Mouse (Mus musculus): ENCODE measurements around the gene Cacna1g. TPM values are rescaled to one million over a fixed set of nuclear protein-coding genes. Genes with fewer than 3 reads are reported as not detected.

Gene Cacna1g
- total and polyA plus RNA-seq, 3 experiments: 1.7 to 3.7 (median 2.4) TPM

- dilution Hi-C loops (cut with MboI; ENCODE audit: extremely low pct_ligation_motif_present, extremely low pct_unique_long_range_greater_than_20kb, low sequenced_read_pairs) (no loop called here), in situ Hi-C loops (cut with MboI; ENCODE audit: low pct_ligation_motif_present, low pct_unique_long_range_greater_than_20kb, low sequenced_read_pairs) (no loop called here)
- TF ChIP-seq EP300 (IDR thresholded peaks at IDR 0.05; ENCODE audit: low read length) (no peak), E2F4 (IDR thresholded peaks at IDR 0.05; ENCODE audit: insufficient replicate concordance, low read depth, low read length) (no peak)
- peaks cover 4% of the 10 kb centered on the region for H3K27me3 ChIP-seq (replicated peaks)
- no peaks in the 10 kb centered on the region for H3K36me3 ChIP-seq (replicated peaks in 1 of 2; ENCODE audit: control insufficient read depth in 1 of 2, insufficient read depth in 1 of 2, low read length in 1 of 2)
- DNase-seq (ENCODE audit: extremely low read depth): no peak
- H3K4me1 ChIP-seq (ENCODE audit: control insufficient read depth in 1 of 2, insufficient read depth in 2 of 2): peaks cover 8 to 22% of the 10 kb centered on the region in 2 experiments; a peak in 3 of 4 replicates
- no peaks in the 10 kb centered on the region for H3K79me2 ChIP-seq (replicated peaks; ENCODE audit: control insufficient read depth, extremely low read depth, insufficient read depth, poor library complexity, severe bottlenecking)
- H3K27ac ChIP-seq (ENCODE audit: insufficient read depth, low read depth): no peak overlapping the region
- H3K9me3 ChIP-seq (replicated peaks; ENCODE audit: low read length): no peaks in the 10 kb centered on the region
- no peak overlapping the region for H3K4me3 ChIP-seq (replicated peaks in 1 of 3; ENCODE audit: low read depth in 2 of 3, low read length in 2 of 3, poor library complexity in 1 of 3)
- H3K9ac ChIP-seq (ENCODE audit: insufficient read depth, low read depth): no peak overlapping the region
- no peak overlapping the region for H3K4me2 ChIP-seq (ENCODE audit: insufficient read depth, low read depth, poor library complexity, severe bottlenecking)
Measured at GRCm38 (mm10) chr11:94440421-94440820, 33.6 kb downstream of the Cacna1g start.

DNA sequence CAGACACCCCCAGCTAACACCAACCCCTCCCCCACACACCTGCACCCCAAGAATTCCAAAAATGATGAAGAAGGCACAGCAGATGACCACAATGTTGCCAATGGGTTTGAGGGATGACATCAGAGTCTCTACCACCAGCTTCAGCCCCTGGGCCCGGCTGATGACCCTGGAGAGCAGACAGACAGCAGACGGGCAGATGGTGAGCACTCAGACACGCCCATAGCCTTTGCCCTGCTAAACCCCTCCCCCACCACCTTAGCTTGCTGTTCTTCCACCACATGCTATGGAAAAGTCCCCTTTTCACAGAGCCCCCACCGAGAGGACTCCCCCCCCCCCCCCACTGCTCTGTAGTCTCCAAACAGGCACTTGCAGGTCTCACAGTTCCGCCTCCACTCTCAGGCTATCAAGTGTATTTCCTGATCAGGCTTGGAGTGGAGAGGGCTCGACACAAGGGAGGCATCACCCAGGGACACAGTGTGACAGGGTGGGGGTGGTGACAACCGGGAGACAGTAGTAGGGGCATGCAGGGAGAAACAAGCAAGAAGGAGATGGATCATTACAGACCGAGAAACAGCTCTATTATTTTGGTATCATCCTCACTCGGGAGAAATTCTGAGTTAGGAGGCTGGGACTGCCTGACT is 44.9 kb downstream of the Cacna1g start:
- H3K4me1 ChIP-seq (ENCODE audit: control insufficient read depth in 1 of 2, insufficient read depth in 2 of 2): peaks cover 15 to 52% of the 10 kb centered on the region in 2 experiments
- no peak overlapping the region for H3K4me2 ChIP-seq (ENCODE audit: insufficient read depth, low read depth, poor library complexity, severe bottlenecking)
- TF ChIP-seq CHD2 (IDR thresholded peaks at IDR 0.05; ENCODE audit: low read length) (peak; percentile 29; the same call in 1 of the 2 replicates), ZC3H11A (IDR thresholded peaks at IDR 0.05; ENCODE audit: low read depth, low read length) (no peak), TCF12 (IDR thresholded peaks at IDR 0.05; ENCODE audit: low read depth, low read length) (0 out of 2 replicates have a peak, but pooled peaks have one; percentile 11)
- H3K27ac ChIP-seq (ENCODE audit: insufficient read depth, low read depth): no peak overlapping the region
- peaks cover 18% of the 10 kb centered on the region for H3K27me3 ChIP-seq (replicated peaks)
- no peaks in the 10 kb centered on the region for H3K9me3 ChIP-seq (replicated peaks; ENCODE audit: low read length)
- no peak overlapping the region for H3K9ac ChIP-seq (ENCODE audit: insufficient read depth, low read depth)
- no peaks in the 10 kb centered on the region for H3K79me2 ChIP-seq (replicated peaks; ENCODE audit: control insufficient read depth, extremely low read depth, insufficient read depth, poor library complexity, severe bottlenecking)
- no peak overlapping the region for H3K4me3 ChIP-seq (replicated peaks in 1 of 3; ENCODE audit: low read depth in 2 of 3, low read length in 2 of 3, poor library complexity in 1 of 3)
- in situ Hi-C loops (cut with MboI; ENCODE audit: low pct_ligation_motif_present, low pct_unique_long_range_greater_than_20kb, low sequenced_read_pairs): no loop called here
- dilution Hi-C loops (cut with MboI; ENCODE audit: extremely low pct_ligation_motif_present, extremely low pct_unique_long_range_greater_than_20kb, low sequenced_read_pairs): no loop called here
- H3K36me3 ChIP-seq (replicated peaks in 1 of 2; ENCODE audit: control insufficient read depth in 1 of 2, insufficient read depth in 1 of 2, low read length in 1 of 2): no peaks in the 10 kb centered on the region
- DNase-seq (ENCODE audit: extremely low read depth): no peak

- no peak for DNase-seq (ENCODE audit: extremely low read depth)
- Histone ChIP-seq H3K9ac (ENCODE audit: insufficient read depth, low read depth) (no peak overlapping the region), H3K4me1 (ENCODE audit: control insufficient read depth in 1 of 2, insufficient read depth in 2 of 2) (peaks cover 19 to 59% of the 10 kb centered on the region in 2 experiments), H3K4me2 (ENCODE audit: insufficient read depth, low read depth, poor library complexity, severe bottlenecking) (no peak overlapping the region), H3K9me3 (replicated peaks; ENCODE audit: low read length) (no peaks in the 10 kb centered on the region), H3K79me2 (replicated peaks; ENCODE audit: control insufficient read depth, extremely low read depth, insufficient read depth, poor library complexity, severe bottlenecking) (no peaks in the 10 kb centered on the region), H3K27me3 (replicated peaks) (peaks cover 13% of the 10 kb centered on the region), H3K4me3 (replicated peaks in 1 of 3; ENCODE audit: low read depth in 2 of 3, low read length in 2 of 3, poor library complexity in 1 of 3) (no peak overlapping the region), H3K27ac (ENCODE audit: insufficient read depth, low read depth) (no peak overlapping the region), H3K36me3 (replicated peaks in 1 of 2; ENCODE audit: control insufficient read depth in 1 of 2, insufficient read depth in 1 of 2, low read length in 1 of 2) (no peaks in the 10 kb centered on the region)
- dilution Hi-C loops (cut with MboI; ENCODE audit: extremely low pct_ligation_motif_present, extremely low pct_unique_long_range_greater_than_20kb, low sequenced_read_pairs) (no loop called here), in situ Hi-C loops (cut with MboI; ENCODE audit: low pct_ligation_motif_present, low pct_unique_long_range_greater_than_20kb, low sequenced_read_pairs) (no loop called here)
- TF ChIP-seq TBP (conservative IDR thresholded peaks at IDR 0.05; ENCODE audit: low read depth, low read length) (no peak), KAT2A (IDR thresholded peaks at IDR 0.05; ENCODE audit: insufficient replicate concordance, low read length) (no peak), GABPA (IDR thresholded peaks at IDR 0.05; ENCODE audit: insufficient replicate concordance, low read depth, low read length) (no peak), POLR2AphosphoS2 (IDR thresholded peaks at IDR 0.05; ENCODE audit: low read depth, low read length) (no peak), UBTF (IDR thresholded peaks at IDR 0.05; ENCODE audit: low read depth, low read length) (no peak), EP300 (IDR thresholded peaks at IDR 0.05; ENCODE audit: low read length) (no peak), SIN3A (IDR thresholded peaks at IDR 0.05; ENCODE audit: low read length) (no peak), CTCF (conservative IDR thresholded peaks at IDR 0.05 in 1 of 2, IDR thresholded peaks at IDR 0.05 in 1 of 2; ENCODE audit: low read depth in 2 of 2, low read length in 2 of 2) (no peak), ZMIZ1 (IDR thresholded peaks at IDR 0.05; ENCODE audit: low read depth, low read length) (no peak), ETS1 (conservative IDR thresholded peaks at IDR 0.05; ENCODE audit: low read depth, low read length) (no peak), MXI1 (IDR thresholded peaks at IDR 0.05; ENCODE audit: low read depth, low read length) (no peak)
Measured at GRCm38 (mm10) chr11:94428091-94428835, 45.7 kb downstream of the Cacna1g start.
